Mouse (Mus musculus): Measurements from ENCODE around the gene Gga3.

DNA sequence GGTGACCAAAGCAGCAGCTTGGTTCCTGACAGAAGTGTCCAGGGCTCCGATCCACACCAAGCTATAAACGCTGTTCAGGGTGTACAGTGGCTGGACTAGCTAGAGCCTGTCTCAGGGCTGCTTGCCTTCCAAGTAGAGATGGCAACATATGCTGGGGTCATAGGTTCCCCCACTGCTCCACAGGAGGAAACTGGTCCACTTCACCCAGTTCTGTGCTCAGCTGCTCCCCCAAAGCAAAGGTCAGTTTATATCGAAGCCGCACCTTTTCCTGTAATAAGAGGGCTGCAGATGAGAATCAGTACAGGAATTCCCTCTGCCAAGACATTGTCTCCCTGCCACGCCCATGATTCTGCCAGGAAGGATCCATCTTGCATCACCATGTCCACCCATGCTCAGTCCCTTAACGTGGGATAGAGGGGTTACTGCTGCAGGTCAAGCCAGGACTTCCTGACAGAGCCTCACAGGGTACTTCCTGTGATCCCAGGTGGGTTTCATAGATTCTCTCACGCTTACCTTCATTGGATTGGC is 18.2 kb downstream of the Gga3 start:
- TF ChIP-seq POLR2A (IDR thresholded peaks at IDR 0.05; ENCODE audit: control insufficient read depth, extremely low read depth, insufficient read depth, low read length, poor library complexity) (no peak), CTCF (IDR thresholded peaks at IDR 0.05; ENCODE audit: borderline replicate concordance, control insufficient read depth, extremely low read depth, insufficient read depth, low read length, poor library complexity) (no peak)

All from thymus, adult 2 months (tissue).